ENCODE assay signal across 26 mouse cellular contexts in genomic region chr8:73291630-73292029, GRCm38 (mm10).
"Had no signal": no experiment of that assay in that cellular context is flagged by ENCODE, and none has a peak within 500 bp of the region (broad histone marks: within the 10 kb centered on the region; RNA-seq: fewer than 3 reads in every experiment).

No protein-coding gene starts in this region.

- ATAC-seq: hindbrain, postnatal 0 days; intestine, embryonic 16.5 days had no signal

- H3K9ac ChIP-seq: heart, embryonic 13.5 days; heart, embryonic 15.5 days; hindbrain, embryonic 13.5 days; hindbrain, embryonic 15.5 days; kidney, embryonic 15.5 days; limb, embryonic 13.5 days; limb, embryonic 15.5 days had no signal

- H3K27ac ChIP-seq: heart, adult 2 months; heart, embryonic 13.5 days; heart, embryonic 15.5 days; hindbrain, embryonic 10.5 days; hindbrain, embryonic 13.5 days; hindbrain, embryonic 15.5 days; hindbrain, postnatal 0 days; kidney, embryonic 15.5 days; kidney, postnatal 0 days; limb, embryonic 13.5 days; limb, embryonic 15.5 days had no signal

- H3K27me3 ChIP-seq: heart, embryonic 13.5 days; heart, embryonic 15.5 days; hindbrain, embryonic 13.5 days; hindbrain, embryonic 15.5 days; kidney, embryonic 15.5 days; limb, embryonic 13.5 days; limb, embryonic 15.5 days had no signal

- H3K36me3 ChIP-seq: heart, embryonic 13.5 days; heart, embryonic 15.5 days; hindbrain, embryonic 10.5 days; hindbrain, embryonic 13.5 days; hindbrain, embryonic 15.5 days; kidney, embryonic 15.5 days; limb, embryonic 13.5 days; limb, embryonic 15.5 days had no signal

- H3K4me3 ChIP-seq: heart, adult 2 months; heart, embryonic 13.5 days; heart, embryonic 15.5 days; hindbrain, embryonic 10.5 days; hindbrain, embryonic 13.5 days; hindbrain, embryonic 15.5 days; kidney, embryonic 15.5 days; limb, embryonic 13.5 days; limb, embryonic 15.5 days had no signal

- H3K4me2 ChIP-seq: heart, embryonic 11.5 days; heart, embryonic 13.5 days; heart, embryonic 15.5 days; hindbrain, embryonic 13.5 days; hindbrain, embryonic 15.5 days; kidney, embryonic 15.5 days; limb, embryonic 13.5 days; limb, embryonic 15.5 days; liver, embryonic 11.5 days had no signal

- DNase-seq: gastrocnemius, postnatal 14 days; gastrocnemius, postnatal 36 days; heart, adult 2 months; heart, postnatal 14 days; heart, postnatal 36 days; kidney, adult 11 months; kidney, adult 2 months; kidney, adult 9 months; kidney, postnatal 14 days; kidney, postnatal 36 days; layer of hippocampus, adult 9-11 months; layer of hippocampus, postnatal 36 days; left cerebral cortex, postnatal 4 days had no signal

- H3K4me1 ChIP-seq: hindbrain, embryonic 10.5 days; kidney, embryonic 15.5 days; limb, embryonic 15.5 days had no signal

- H3K9me3 ChIP-seq: heart, embryonic 13.5 days; heart, embryonic 15.5 days; hindbrain, embryonic 10.5 days; hindbrain, embryonic 13.5 days; hindbrain, embryonic 15.5 days; kidney, embryonic 15.5 days; limb, embryonic 13.5 days; limb, embryonic 15.5 days had no signal
